ENCODE assay signal across 7 mouse cellular contexts in genomic region chr17:30024651-30025050, GRCm38 (mm10). TPM values are rescaled to one million over a fixed set of nuclear protein-coding genes. Genes with fewer than 3 reads are reported as not detected.
DNase-seq lines count a peak whose midpoint lies in the region; TF ChIP-seq lines count a peak whose summit lies in the region.

No protein-coding gene starts in this region.

- 47% methylated on average over 5 of the region's 5 CpGs for WGBS in spleen, adult 2 months

- peak; percentile 90 for DNase-seq in 3T3-L1 (ENCODE audit: low read depth, low spot score)
- DNase-seq in B cell, adult 2 months, result peak; percentile 74
- peak; percentile 18 for DNase-seq in brain, embryonic 18.5 days (ENCODE audit: low read depth, low spot score)
- DNase-seq in frontal cortex, adult 2 months (ENCODE audit: extremely low spot score in 1 of 2, low spot score in 1 of 2), result peak; percentile 28 to 87
- peak; percentile 80 for DNase-seq in layer of hippocampus, adult 11-12 months (ENCODE audit: low spot score)
- DNase-seq in lung, postnatal 25 days (ENCODE audit: low spot score), result peak; percentile 77
- DNase-seq in spleen, adult 2 months (ENCODE audit: low read depth in 1 of 2, low spot score in 2 of 2), result peak in 1 of 2 experiments; percentile 62

- no peak overlapping the region for H3K4me3 ChIP-seq in spleen, adult 2 months (ENCODE audit: extremely low read depth, insufficient read depth, insufficient read length)

- peaks cover 4% of the 10 kb centered on the region; the same call in 1 of the 2 replicates for H3K4me1 ChIP-seq in spleen, adult 2 months (ENCODE audit: control insufficient read depth, insufficient read depth, insufficient read length)

- peak; percentile 49; the same call in 1 of the 2 replicates for TF ChIP-seq CTCF in spleen, adult 2 months (IDR thresholded peaks at IDR 0.05; ENCODE audit: extremely low read depth, insufficient read depth, insufficient read length, insufficient replicate concordance)

- no peak overlapping the region for H3K27ac ChIP-seq in spleen, adult 2 months (ENCODE audit: insufficient read depth, low read length)

- no peak for TF ChIP-seq POLR2A in spleen, adult 2 months (IDR thresholded peaks at IDR 0.05; ENCODE audit: low read depth, low read length)

- H3K36me3 ChIP-seq in spleen, adult 2 months (ENCODE audit: control insufficient read depth, insufficient read depth, low read length), result no peaks in the 10 kb centered on the region

- no peaks in the 10 kb centered on the region for H3K27me3 ChIP-seq in spleen, adult 2 months (ENCODE audit: control insufficient read depth, insufficient read depth, low read length)

RNA-seq across cellular contexts. Expression of gene Zfand3, which starts 20.1 kb away (rescaled TPM):
- 99.4 and 100 TPM in 2 replicates for polyA plus RNA-seq in frontal cortex, adult 2 months (2012; rRNA removed)
- polyA plus RNA-seq in spleen, adult 2 months (2012; rRNA removed), result 50.5 and 55.7 TPM in 2 replicates

RNA-seq across cellular contexts. Expression of gene Mdga1, which starts 54.8 kb away (rescaled TPM):
- 26.7 and 28.2 TPM in 2 replicates for polyA plus RNA-seq in frontal cortex, adult 2 months (2012; rRNA removed)
- 1.6 and 2.6 TPM in 2 replicates for polyA plus RNA-seq in spleen, adult 2 months (2012; rRNA removed)
